Mouse (Mus musculus) liver, adult 2 months (tissue): ENCODE results near the gene Gast.
A peak's percentile ranks its signal among the peaks of the same experiment; 100 is the strongest.

Source experiments
- CTCF ChIP-seq: fragments of 200-500 bp; IDR thresholded peaks from 2 replicates; pipeline ENCODE4 v1.5.1; 2011; ENCODE audit warnings: low read depth, low read length, control low read depth
- POLR2A ChIP-seq: fragments of 200-500 bp; IDR thresholded peaks from 2 replicates; pipeline ENCODE4 v1.6.1; 2011; ENCODE audit warnings: low read length, control low read depth; ENCODE audit not compliant: insufficient read depth; ENCODE audit errors: extremely low read depth

DNA sequence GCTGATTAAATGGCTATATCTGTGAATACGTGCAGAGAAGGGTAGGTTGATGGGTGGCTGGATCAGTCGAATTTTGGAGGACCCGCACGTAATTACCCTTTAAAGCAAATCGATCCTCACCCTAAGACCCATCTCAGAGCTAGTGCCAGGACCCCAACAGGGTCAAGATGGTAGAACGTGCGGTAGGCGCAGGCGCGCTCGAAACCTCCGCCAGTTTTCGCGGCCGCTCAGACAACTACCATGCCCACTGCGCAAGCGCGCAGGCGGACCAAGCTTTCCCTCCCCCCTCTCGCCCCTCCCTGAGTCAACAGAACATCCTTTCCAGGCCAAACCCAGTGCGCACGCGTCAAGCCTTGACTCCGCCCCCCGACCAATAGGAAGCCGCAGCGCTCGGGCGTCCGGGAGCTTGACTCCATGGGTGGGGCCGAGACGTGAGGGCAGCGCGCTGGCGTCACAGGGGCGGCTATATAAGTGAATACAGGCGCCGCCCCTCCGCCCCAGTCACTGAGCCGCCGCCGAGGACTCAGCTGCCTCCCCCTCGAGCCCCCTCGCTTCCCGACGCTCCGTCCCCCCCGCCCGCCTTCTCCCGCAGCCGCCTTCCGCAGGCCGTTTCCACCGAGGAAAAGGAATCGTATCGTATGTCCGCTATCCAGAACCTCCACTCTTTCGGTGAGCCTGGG, 14.6 kb upstream of the Gast start, which contains the start of gene Eif1:
- no peak for TF ChIP-seq CTCF
- TF ChIP-seq POLR2A = peak; percentile 88
